Mouse (Mus musculus): Measurements from ENCODE around the gene Ap5s1.
A peak's percentile ranks its signal among the peaks of the same experiment; 100 is the strongest.

Ap5s1 gene

DNA sequence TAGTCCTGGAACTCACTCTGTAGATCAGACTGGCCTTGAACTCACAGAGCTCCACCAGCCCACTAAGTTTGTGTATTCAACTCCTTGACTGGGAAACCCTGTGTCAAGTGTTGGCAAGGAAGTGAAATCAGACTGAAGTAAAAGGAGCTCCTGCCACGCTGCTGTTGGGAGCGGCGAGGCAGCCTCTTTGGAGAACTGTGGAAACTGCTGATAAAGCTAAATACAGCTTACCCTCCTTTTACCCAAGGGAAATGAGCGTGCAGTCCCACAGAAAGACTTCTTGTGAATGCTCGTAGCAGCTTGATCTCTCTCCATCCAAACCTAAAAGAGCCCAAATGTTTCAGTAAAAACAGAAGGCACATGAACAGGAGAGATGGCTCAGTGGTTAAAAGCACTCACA lies 15.7 kb downstream of the Ap5s1 start:
- DNase-seq: peak in 1 of 2 experiments; percentile 40

DNA sequence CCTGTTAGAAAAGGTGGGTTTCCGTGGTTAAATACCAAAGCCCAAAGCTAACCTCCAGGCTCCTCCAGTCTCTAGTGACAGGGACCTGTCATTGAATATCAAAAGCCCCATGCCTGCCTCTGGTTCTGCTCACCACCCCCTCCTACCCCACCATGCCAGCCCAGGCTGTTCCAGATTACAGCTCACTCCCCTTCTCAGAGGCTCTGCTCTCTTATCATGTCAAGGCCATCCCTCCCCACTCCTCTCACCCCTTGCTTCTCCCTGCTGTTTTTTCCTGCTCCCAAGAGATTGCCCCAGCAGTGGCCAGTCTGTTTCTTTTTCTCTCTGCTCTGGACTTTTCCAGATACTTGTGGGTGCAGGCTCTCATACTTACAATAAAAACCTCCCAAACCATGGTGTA lies 16.7 kb downstream of the Ap5s1 start:
- no peak for DNase-seq

DNA sequence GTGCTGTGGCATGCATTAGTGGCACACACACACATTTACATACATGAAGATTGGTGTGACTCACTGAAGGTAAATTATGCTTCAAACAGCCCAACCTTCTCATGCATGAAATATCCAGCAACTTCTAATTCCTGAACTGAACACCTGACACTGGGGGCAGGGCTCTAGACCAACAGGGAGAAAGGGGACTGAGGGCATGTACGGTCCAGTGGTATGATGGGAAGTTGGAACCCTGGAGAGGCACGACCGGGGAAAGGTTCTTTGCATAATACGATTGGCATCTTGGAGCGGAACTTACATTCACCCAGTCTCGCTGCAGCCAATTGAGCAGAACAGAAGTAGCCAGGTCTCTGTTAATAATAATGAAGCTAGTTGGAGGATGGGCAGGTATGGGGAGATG lies 18.3 kb downstream of the Ap5s1 start:
- peak; percentile 77 to 85 for DNase-seq

DNA sequence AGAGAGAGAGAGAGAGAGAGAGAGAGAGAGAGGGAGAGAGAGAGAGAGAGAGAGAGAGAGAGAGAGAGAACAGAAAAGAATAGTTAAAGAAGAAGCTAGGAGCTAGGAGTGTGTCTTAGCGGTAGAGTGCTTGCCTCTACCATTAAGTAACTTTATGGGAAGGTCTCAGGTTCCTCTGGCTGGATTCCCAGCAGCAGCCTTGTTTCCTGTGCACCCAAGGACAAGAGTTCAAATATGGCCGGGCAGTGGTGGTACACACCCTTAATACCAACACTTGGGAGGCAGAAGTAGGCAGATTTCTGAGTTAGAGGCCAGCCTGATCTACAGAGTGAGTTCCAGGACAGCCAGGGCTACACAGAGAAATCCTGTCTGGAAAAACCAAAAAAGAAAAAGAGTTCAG lies 19.8 kb downstream of the Ap5s1 start:
- DNase-seq: peak; percentile 42 to 59

DNA sequence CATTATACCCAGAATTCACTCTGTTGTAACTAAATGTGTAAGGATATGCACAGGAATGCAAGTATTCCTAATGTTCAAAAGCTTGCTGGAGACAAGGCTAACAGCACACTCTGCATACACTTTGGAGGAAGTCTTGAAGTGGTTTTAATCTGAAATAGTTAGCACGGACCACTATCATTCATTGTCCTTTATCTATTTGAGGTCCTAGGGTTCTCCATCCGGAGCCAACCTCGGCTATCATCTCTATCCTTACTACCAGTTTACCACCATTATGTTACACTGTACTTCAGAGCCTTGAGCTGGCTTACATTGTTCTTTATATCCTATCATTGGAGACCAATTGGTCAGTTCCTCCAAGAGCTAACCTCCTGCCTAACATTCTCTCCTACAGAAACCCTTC lies 20.4 kb downstream of the Ap5s1 start:
- no peak for DNase-seq

DNA sequence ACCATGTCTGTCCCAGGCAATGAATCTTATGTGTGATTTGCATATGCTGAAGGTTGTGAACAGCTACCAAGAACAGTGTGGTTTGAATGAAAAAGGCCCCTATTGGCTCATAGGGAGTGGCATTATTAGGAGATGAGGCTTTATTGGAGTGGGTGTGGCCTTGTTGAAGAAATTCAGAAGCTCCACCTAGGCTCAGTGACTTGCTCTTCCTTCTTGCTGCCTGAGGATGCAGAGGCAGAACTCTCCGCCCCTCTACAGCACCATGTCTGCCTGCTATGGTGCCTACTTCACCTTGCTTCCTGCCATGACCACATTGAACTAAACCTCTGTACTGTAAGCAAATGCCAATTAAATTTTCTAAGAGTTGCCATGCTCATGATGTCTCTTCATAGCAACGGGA lies 25.7 kb downstream of the Ap5s1 start:
- DNase-seq: no peak

DNA sequence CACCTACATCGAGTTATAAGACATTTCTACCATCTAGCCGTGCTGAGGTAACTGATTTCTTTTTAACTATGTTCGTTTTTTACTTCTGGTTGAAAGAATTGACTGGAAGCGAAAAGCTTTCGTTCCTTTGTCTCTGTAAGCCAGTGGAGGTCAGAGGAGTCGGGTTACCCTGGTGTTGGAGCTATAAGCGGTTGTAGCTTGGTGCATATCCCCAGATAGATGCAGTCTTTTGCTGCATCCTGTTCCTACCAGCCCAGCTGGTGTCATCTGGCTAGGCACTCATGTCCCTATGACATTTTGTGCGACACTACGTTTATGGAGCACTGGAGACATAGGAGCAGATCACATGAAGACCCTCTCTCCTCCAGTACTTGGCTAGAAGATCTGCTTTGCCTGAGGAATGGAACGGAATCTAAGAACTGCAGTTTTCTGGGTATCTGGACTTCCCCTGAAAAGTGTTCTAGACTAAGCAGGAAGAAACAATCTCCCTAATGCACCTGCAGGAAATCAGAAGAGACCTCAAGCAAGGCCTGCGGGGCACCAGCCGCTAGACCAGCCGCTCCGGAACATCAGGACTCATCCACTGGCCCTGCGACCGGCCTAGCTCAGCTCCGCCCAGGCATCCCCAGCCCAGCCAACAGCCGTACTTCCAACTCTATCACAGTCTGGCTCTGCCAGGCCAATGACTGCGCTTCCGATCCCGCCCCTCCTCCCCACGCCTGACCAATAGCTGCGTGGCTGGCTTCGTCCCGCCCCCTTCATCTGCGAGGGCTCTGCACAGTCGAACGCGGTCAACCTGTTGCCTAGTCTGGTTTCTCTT lies 26.6 kb downstream of the Ap5s1 start, which contains the start of gene Mavs:
TSS of gene Mavs (plus strand) at position 757 of the 820 bp plus-strand sequence.
- peak; percentile 98 for DNase-seq

DNA sequence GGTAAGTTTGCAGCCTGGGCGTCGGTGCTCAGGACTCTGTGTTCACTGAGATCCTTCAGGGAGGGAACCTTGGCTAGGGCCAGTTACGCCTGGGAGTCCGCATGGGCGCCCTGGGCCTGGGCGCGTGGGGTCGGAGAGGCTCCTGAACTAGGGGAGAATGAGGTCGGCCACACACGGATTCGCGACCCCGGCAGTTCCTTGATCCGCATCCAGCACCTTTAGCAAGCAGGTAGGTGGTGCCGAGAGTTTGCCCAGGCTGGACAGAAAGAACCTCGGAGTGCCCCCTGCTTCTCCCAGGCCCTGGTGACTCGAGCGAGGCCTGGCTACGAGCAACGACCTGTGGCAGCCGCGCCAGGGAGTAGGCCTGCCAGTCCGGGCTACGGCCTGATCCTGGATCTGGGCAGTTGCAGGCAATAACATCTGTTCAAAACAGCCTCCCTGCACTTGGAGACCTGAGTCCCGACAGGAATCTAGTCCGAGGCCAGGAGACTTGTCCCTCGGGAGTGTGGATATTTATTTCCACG lies 27.3 kb downstream of the Ap5s1 start:
- peak; percentile 35 to 61 for DNase-seq

DNA sequence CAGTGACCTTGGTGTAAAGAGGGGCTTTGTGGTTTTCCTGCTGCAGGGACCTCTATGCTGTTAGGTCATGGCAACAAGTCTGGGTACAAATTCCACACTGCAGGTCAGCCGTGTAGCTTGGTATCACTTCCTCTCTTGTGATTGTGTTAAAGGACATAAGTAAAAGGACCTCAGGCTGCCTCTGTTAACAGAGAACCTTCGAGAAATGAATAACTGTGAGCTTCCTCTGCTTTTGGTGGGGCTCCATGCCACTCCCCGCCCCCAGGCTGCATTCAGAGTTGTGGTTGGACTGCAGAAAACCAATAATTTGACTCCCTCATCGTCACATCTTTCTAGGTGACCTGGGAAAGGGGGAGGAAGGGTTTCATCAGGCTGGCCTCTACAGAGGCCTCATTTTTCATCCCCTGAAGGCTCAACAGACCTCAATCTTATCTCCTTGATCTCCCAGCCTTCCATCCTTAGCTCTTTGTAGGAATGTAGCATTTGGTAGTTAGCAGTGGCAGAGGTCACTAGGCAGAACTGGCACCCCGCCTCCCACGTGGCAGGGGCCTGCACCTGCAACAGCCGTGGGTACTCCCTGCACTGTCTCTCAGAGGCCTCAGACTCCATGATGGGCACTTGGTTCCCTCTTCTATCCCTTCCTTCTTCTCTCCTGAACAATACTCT lies 28.2 kb downstream of the Ap5s1 start:
- peak; percentile 51 to 72 for DNase-seq

DNA sequence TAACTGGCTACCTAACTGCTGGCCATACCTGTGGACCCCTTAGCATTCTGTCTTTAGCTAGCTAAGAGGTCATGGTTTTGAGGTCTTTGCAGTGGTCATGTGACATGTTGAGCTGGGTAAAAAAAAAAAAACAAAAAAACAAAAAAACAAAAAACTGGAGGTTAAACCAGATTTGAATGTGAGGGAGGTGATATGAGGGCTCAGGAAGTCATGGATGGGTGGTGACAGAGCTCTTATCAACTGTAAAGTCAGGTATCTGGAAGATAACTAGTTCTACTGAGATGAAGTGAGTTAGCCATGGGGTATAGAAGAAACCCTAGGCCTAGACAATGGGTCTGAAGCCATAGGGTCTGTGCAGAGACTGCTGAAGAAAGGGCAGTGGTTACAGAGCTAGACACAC lies 35.3 kb downstream of the Ap5s1 start:
- DNase-seq: no peak

DNA sequence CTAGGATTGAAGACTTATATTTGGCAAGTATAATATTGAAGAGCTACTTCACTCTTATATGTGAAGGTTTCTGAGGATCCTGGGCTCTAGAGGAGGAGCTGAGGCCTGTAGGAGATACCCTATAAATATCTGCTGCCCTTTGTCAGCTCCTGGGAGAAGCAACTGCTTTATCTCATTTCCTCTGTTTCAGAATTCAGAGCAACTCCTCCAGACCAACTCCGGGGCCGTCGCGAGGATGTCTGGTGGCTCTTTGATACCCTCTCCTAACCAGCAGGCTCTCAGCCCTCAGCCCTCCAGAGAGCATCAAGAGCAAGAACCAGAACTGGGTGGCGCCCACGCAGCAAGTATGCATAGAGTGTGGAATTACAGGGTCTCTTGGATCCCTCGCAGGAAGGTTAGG lies 36.1 kb downstream of the Ap5s1 start:
- no peak for DNase-seq

DNA sequence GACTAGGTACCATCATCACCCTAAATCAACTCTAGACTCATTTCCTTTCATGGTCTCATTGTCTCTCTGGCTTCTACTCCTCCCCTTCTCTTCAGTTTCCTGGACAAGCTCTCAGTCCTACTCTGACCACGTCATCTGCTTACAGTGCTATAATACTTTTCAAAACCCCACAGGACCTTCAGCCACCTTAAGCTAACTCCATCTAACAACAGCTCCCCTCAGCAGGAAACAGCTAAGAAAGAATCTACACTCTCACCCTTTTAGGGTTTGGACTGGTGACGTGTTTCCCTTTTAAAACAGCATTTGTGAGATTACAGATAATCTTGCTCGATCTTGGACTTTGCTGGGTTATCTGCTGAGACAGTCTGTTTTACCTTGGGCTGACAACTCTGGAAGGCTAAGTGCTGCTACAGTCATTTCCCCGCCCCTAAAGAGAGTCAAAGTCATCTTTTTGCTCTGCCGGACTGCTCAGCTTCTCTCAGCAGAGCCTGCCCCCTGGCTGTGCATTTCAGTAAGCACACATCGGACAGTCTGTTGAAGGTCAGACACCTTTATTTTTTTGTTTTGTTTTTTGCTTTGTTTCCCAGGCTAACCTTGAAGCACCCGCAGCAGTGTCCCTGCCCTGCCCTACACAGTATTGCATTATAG lies 46.9 kb downstream of the Ap5s1 start:
- peak; percentile 89 to 91 for DNase-seq

DNA sequence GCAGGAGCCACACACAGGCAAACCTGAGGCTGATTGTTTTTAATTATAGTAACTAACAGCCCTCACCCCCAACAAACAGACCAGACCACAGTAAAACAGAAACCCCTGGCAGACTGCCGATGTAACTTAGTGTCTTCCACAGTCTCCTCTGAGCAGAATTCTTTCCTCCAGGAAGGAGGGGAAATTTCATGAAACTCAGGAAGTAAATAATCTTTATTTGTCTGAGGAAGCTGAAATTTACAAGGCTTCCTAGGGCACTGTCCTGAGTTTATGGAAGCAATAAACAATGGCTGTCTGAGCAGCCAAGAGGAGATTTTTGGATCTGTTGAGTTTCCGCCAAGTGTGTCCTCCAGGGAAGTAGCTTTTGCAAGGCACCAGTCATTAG lies 47.4 kb downstream of the Ap5s1 start:
- DNase-seq: peak; percentile 56 to 75

DNA sequence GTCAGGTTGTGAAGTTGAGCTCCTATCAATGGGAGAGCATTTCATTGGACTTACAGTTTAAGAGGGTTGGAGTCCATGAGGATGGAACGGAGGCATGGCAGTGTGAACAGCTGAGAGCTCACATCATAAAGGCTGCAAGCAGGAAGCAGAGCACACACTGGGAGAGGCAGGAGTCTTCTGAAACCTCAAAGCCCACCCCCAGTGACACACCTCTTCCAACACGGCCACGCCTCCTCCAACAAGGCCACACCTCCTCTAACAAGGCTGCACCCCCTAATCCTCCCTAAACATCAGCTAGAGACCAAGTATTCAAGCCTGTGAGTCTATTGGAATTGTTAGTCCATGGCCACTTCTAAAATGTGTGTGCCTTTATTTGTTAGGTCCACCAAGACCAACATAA lies 48.9 kb downstream of the Ap5s1 start:
- DNase-seq: no peak

DNA sequence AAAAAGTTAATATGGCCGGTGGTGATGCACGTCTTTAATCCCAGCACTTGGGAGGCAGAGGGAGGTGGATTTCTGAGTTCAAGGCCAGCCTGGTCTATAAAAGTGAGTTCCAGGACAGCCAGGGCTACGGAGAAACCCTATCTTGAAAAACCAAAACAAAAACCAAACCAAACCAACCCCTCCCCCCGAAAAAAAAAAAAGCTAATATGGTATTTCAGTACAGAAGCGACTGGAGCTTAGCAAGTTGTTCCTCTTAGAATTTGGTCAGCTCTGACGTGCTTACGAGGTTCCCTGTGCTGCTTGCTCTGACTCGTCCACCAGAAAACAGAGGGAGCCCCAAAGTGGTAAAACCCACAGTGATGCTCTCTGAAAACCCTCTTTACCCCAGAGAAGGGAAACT lies 51.8 kb downstream of the Ap5s1 start:
- DNase-seq: no peak

DNA sequence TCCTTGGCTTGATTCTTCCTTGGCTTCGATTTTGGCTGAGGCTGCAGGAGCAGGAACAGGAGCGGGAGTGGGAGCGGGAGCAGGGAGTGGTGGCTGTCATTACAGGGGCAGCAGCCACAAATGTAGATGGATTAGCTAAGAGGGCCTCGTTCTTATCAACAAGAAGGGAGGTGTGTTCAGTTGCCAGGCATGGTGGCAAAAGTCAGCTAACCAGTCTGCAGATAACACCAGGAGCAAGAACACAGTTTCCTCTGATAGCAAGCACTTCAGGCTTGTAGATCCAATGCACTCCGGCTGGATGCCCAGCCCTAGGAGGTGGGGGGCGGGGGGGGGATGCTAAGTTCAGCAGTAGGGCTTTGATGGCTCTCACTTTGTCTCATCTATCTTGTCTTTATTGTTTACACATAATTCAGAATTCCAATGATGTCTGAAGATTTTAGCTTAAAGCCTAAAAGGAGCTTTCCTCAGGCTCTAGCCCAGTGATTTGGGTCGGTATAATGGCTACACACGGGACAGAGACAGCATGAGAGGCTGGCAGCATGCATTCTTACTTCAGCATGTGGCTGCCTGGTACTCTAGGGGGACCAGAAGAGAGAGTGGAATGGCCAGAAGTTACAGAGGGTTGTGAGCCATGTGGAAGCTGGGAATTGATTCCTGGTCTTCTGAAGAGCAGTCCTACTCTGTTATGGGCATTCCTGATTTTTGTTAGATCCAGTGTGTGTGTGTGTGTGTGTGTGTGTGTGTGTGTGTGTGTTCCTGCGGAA lies 53.8 kb downstream of the Ap5s1 start:
- DNase-seq: no peak

DNA sequence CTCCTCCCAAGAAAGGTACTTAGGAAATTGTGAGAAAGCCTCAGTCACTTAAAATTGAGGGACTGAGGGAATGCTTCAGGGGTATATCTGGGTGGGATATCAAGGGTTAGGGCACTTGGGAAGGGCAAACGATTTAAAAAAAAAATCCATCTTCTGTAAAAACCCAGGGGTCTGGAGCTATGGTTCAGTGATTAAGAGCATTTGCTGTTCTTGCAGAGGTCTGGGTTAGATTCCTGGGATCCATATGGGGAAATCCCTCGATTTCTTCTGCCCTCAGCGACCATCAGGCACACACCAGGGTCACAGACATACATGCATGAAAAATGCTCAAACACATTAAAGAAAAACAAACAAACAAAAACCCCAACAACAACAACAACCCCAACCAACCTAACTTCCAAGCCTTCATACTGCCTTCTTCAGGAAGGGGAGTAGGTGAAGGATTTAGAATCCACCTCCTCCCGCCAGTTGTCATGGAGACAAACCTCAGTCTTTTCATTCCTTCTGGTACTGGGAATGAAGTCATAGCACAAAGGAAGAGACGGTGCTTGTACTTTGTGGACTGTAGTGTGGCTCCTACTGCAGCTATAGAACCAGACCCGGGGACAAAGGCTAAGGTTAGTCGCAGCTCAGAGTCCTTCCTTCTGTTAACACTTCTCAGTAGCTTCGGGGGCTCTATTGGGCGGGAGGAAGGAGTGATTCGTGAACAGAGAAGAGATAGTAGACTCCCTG lies 54.8 kb downstream of the Ap5s1 start:
- no peak for DNase-seq

DNA sequence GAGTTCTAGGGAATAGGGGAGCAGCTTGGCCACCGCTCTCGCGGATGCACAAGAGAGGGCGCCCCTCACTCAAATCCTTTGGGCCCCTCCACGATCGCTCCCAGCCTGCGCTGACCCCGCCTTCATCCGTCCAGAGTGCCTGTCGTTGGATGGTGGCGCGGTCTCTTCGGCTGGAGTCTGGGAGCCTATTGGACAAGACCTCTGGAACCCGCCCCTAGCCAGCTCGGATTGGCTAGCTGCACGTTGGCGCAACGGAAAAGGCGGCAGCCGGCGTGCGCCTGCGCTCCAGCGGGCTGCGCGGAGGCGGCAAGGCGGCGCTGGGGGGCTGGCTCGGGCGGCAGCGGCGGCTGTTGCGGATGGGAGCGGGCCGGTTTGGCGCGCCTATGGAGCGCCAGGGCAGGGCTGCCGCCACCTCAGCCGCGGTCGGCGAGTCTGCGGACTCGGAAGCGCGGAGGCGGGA lies 55.4 kb downstream of the Ap5s1 start, which contains the start of gene Pank2:
TSS of gene Pank2 (plus strand) at position 283 of the 460 bp plus-strand sequence.
- peak; percentile 98 to 99 for DNase-seq
